Mouse (Mus musculus): Measurements from ENCODE around the gene Sox2.

GRCm38 (mm10) chr3:34661341-34662007 is 11.3 kb downstream of the Sox2 start:
- TF ChIP-seq EP300 (IDR thresholded peaks at IDR 0.05; ENCODE audit: low read depth), result no peak
- no peak for TF ChIP-seq CTCF (IDR thresholded peaks at IDR 0.05; ENCODE audit: low read depth)
